Mouse (Mus musculus) B cell, adult 62 days (primary cell): Measurements from ENCODE around the gene Hectd2. TPM values are rescaled to one million over a fixed set of nuclear protein-coding genes. Genes with fewer than 3 reads are reported as not detected.

Experiments
- total RNA-seq: library from RNA; stranded (reverse); gene quantifications from 4 replicates; pipeline ENCODE4 v1.2.4, GENCODE M21; 2023

Gene Hectd2
- total RNA-seq, result not detected in 4 replicates

GRCm38 (mm10) chr19:36554046-36554784 is at the start of gene Hectd2:
Gene Hectd2, plus strand, starts transcription at chr19:36554639.

Other genes starting within 250 kb of the Hectd2 start
- gene Pcgf5, start 206.3 kb upstream of the Hectd2 start, total RNA-seq, result 21.4 to 27.7 TPM (median 25.6 TPM) in 4 replicates
- not detected in 4 replicates for gene Ppp1r3c, start 182.0 kb downstream of the Hectd2 start, total RNA-seq